Mouse (Mus musculus) left cerebral cortex, adult 9 months (tissue): ENCODE measurements at regions not wholly inside any gene's neighbourhood (a gene's known extent, or its start where the extent isn't known, plus 50 kb on each side); places are given as distances from the start of the nearest gene placed in this dataset.

ENCODE experiments used
- DNase-seq, 2 experiments: peaks; one replicate each; pipeline ENCODE4 v3.0.0; 2022; ENCODE audit warnings: low spot score in 2 of 2

GRCm38 (mm10) chr6:16064691-16065090 lies 344.2 kb downstream of the Mdfic start:
- no peak for DNase-seq

DNA sequence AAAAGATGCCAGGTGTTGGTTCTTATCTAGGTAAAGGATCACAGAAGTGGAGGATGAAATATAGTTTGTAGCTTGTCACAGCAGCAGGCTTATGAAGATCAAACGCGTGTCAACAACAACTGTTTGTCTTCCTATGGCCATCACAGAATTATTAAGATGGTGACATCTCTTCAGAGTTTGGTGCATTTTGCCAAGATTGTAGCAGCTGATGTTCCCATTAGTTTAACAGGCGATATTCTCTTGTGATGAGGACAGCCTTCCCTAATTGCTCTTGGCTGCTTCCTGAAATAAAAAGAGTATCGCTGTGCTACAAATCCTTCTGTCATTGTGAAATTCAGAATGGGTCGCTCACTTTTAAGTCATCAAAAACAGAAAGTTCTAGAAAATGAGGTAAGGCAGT lies 344.7 kb downstream of the Mdfic start:
- DNase-seq: no peak

DNA sequence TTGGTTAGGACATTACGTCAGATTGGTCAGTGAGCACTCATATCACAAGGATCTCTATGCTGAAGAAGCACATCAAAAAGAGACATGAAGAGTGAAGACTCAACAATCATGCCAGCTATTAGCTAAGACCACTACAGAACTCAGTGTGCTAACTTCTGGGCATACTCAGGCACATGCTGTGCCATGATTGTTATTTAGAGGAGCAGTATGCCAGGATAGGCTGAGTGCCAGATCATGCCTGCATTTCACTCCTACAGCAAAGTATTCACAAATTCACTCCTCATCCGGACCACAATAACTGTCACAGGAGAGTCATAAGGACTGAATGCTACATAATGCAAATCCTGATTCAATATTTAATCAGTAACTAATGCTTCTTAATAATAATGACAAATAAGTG lies 355.8 kb downstream of the Mdfic start:
- DNase-seq: no peak

DNA sequence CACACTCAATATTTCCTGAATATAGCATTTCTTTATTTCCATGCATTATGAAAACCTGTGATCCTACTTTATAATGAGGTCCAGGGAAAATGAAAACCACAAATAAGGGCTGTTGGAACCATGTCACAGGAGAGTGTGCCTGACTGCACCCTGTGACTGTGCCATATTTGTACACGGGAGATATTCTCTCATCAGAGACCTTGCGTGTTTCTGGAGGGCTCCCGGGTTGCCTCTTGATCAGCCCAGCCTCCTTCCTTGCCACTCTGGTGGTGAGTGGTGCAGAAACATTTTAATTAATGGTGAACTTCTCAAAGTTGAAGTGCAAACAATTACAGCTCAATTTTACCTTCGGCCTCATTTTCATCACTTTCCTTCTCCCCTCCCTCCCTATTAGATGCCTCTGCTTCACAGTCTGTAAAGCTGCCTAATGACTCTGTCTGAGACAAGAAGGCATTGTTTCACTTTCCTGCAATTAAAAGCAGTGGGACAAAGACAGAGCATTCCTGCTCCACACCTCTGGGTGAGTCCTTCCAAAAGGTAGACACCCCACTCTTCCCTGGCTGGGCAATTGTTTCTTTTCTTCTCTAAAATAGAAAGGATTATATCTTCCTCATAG lies 356.8 kb downstream of the Mdfic start:
- DNase-seq: no peak

DNA sequence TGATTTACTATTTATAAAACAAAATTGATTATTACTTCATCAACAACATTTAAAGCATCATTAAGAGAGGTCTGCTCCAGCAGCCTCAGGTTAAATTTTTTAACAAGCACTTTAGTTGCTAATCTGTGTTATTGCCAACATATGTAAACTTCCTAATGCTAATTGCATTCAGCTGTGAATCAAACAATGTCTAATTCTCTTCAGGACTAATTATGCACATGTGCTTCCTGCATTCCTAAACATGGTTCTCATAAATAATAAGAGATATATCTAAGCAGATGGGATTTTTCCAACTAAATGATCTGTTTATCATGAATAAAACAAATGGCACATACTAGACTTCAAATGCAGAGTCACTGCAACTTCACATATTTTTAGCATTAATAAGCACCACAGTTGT lies 357.5 kb downstream of the Mdfic start:
- DNase-seq: no peak

DNA sequence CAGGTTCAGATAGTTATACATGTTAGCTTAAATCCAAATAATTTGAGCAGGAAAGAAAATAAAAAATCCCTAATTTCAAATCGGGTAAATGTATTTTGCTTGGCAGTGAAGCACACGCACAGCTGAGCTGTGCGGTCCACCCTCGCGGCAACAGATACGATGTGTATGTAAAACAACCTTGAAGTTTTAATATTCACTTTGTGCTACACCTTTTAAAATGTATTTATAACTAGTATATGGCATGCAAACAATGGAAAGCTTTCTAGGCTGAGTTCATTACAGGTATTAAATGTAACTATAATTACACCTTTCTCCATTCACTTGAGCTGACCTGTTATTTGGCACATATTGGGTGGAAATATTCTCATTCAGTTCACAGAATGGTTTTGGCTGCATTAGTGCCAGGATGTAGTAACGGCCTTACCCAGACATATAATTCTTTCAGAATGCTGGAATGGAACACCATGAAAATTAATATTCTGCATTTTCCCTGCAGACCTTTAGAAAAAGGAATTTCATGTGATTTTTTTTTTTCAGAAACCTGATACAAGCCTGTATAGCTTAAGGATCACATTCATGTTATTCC lies 366.6 kb downstream of the Mdfic start:
- no peak for DNase-seq

DNA sequence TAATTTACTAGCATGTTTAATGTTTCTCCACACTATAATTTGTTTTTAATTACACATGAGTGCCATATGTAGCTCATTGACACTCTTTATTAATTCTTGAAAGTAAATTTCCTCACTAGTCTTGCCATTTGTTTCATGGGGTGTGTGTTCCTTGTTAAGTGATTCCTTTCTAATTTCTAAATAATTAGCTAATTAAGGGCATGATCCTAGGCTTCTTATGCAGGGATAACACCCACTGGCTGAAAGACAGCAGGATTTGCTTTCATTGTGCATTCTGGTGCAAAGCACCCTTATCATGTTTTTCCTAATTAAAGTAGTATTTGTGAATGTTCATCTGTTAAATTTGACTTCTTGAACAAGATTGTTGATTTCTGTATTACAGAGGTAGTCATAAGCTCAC lies 378.3 kb downstream of the Mdfic start:
- DNase-seq: no peak

DNA sequence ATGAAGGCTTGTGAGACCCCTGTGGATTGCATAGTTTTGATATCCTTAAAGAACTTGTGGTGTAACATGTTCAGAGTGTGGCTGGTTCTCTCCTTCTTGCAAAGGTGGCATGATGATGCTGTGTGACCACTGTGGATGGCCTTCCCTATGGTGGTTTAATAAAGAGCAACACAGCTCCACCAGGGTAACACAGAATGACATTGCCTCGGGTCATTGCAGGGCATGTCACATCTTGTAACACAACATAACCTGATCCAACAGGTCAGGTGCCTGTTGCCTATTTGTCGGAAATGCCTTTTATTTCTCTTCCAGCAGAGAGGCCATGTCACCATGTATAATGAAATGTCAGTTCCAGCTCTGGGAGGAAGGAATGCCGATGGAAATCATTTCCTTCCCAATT lies 420.5 kb downstream of the Mdfic start:
- no peak for DNase-seq

GRCm38 (mm10) chr6:16144538-16144937 lies 424.1 kb downstream of the Mdfic start:
- no peak for DNase-seq

DNA sequence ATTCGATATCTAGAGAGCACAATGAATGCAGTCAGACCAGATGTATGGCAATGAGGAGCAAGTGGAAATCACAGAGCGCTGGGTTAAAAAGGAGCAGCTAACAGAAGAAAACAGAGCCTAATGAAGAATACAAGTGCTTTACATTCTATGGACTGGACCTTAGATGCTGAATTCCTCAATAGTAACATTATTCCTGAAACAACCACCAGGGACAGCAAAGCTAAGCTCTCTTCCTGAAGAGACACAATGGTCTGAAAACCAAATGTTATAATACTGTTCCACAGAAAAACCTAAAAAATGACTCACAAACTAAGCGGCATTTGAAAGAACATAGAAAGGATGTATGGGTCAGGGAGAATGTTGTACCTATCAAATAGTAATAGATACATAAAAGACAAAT lies 430.1 kb downstream of the Mdfic start:
- no peak for DNase-seq

DNA sequence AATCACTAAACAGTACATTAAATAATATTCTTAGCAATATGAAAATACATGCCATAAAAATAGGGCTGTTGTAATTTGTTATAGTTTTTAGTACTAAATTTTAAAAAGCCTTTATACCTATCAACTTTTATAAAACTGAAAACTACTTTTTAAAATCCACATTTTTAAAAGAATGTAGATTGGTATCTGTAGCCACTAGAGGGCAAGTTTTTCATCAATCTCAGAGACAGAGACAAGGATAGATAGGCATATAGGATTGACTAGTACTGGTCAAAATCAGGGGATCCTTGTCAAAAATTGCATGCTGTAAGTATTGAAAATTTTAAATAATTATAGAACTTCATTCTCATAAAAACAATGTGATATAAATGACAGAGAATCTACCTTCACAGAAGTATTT lies 431.0 kb downstream of the Mdfic start:
- no peak for DNase-seq

DNA sequence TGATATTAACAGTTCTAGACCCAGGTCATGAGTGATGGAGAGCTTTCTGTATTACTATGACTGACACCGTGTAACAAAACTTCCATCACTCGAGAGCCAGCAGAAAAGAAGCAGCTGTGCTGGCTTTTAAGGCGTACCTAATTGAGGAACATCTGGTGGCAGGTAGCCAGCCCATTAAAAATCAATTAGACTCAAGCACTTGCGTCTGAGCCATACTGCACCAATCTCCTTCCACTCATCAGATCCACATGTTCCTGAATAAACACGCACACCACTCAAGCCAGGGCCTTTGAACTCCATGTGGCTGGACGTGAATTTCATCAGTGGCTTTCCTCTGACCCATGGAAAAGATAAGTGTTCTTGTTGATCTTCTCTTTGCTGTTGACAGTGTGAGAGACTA lies 432.2 kb downstream of the Mdfic start:
- DNase-seq: no peak

GRCm38 (mm10) chr6:16165012-16165411 lies 444.6 kb downstream of the Mdfic start:
- DNase-seq: peak in 1 of 2 experiments; percentile 2

DNA sequence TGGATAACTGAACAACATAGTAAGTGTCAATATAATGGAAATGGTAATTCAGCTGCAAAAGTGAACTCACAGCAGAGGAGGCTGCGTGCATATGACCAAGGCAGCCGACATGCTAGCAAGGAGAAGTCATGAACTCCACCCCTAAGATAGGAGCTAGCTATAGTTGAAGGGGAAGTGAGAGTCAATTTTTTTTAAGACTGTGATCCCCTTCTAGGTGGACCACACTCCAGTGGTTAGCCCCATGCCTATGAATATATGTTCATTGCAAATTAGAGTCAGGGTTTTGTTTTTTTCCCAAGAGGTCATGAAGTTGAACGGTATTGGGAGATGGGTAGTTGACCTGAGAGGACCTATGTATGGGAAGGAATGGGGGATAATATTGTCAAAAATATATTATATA lies 451.4 kb downstream of the Mdfic start:
- DNase-seq: no peak

- DNase-seq: no peak
Observed at GRCm38 (mm10) chr6:16177313-16177712, 456.9 kb downstream of the Mdfic start.

DNA sequence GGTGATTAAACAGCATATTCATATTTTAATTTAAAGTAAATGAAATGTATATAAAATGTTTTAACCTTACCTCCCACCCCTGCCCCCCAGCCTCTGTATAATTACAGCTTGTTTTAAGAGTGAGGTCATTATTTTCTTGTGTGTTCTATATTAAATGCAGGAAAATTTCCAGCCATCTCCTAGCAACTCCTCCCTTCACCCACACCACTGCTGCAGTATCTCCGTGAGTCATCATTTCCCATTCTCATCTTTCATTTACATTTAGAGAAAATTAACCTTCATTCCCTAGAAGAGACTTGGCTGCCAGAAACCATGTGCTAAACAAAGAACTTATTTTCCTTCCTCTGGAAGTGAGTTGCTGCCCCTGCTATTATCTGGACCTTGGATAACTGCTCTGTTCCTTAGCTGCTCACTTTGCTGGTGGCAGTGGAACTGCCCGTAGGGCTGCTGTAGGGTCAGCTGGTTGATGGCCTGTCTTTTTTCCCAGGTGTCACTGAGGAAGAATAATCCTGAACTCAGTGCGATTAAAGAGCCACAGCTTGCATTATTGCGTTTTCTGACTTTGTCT lies 467.6 kb downstream of the Mdfic start:
- DNase-seq: peak; percentile 22 to 31

GRCm38 (mm10) chr6:16212975-16213374 lies 492.5 kb downstream of the Mdfic start:
- DNase-seq: no peak

- DNase-seq: no peak
Observed at GRCm38 (mm10) chr6:16213635-16214034, 493.2 kb downstream of the Mdfic start.

- peak in 1 of 2 experiments; percentile 59 for DNase-seq
Observed at GRCm38 (mm10) chr6:16221002-16221627, 500.7 kb downstream of the Mdfic start.
